Mouse (Mus musculus): Measurements from ENCODE around the gene Eif2ak4. TPM values are rescaled to one million over a fixed set of nuclear protein-coding genes. Genes with fewer than 3 reads are reported as not detected.

The Eif2ak4 gene
- polyA plus RNA-seq, 1 experiment from 2014 or later: 9.8 TPM

DNA sequence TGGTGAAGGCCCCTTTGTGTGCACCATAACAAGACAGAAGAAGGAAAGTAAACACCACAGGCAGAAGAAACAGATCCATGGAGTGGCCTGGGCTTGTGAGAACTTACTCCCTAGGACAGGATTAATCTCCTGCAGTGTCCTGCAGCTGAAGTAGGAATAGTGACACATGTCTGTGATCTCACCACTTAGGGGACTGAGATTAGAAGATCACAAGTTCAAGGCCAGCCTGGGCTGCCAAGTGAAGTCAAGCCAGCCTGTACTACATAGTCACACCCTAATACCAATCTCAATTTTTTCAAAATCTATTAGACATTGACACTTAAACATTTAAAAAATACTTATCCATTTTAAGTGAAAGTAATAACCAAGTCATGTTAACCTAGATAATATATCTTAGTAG is 79.9 kb downstream of the Eif2ak4 start:
- H3K27me3 ChIP-seq (replicated peaks; ENCODE audit: control insufficient read depth, insufficient read depth, low read length): no peaks in the 10 kb centered on the region
- no peak for ATAC-seq
- no peaks in the 10 kb centered on the region for H3K9me3 ChIP-seq (ENCODE audit: control insufficient read depth, low read length)
- H3K9ac ChIP-seq (replicated peaks; ENCODE audit: low read depth, low read length): no peak overlapping the region
- no peak overlapping the region for H3K4me2 ChIP-seq (ENCODE audit: low read length)
- peaks cover 22% of the 10 kb centered on the region for H3K36me3 ChIP-seq (ENCODE audit: control insufficient read depth, insufficient read depth)
- H3K27ac ChIP-seq (ENCODE audit: low read length): no peak overlapping the region
- no peaks in the 10 kb centered on the region for H3K4me1 ChIP-seq (replicated peaks; ENCODE audit: control insufficient read depth, insufficient read depth, low read length)
- no peak overlapping the region for H3K4me3 ChIP-seq (replicated peaks; ENCODE audit: low read length)

DNA sequence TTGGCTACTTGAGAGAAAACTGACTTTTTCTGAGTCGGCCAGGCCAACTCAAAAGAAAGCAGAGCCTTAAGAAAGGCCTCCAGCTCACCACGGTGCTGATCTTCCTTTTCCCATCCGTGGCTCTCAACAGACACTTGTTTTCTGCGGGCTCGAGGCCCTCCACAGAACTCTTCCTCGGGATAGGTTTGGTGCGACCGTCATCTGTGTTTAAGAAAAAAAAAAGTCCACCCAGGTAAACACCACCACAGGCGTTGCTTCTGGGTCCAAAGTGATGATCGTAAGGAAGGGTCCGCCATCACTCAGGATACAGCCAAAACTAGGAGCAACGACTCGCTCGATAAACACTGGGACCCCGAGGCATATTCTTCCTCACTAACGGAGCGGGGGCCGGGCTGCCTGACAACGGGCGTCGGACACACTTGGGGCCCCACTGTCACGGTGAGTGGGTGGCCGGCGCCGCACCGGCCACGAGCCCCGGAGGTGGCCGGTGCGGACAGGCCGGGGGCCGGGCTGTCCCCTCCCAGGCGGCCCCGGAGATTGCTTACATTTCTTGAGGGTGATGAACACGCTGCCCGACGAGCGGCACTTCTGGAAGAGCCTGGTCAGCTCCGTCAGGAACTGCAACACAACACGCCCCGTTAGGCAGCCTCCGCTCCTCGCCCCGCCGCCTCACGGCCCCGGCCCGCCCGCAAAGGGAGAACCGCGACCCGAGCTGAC is 90.6 kb downstream of the Eif2ak4 start:
- Histone ChIP-seq H3K4me1 (replicated peaks; ENCODE audit: control insufficient read depth, insufficient read depth, low read length) (peaks cover 14% of the 10 kb centered on the region), H3K27me3 (replicated peaks; ENCODE audit: control insufficient read depth, insufficient read depth, low read length) (no peaks in the 10 kb centered on the region), H3K27ac (ENCODE audit: low read length) (peak overlapping the region; percentile 71), H3K36me3 (ENCODE audit: control insufficient read depth, insufficient read depth) (peaks cover 16% of the 10 kb centered on the region), H3K4me2 (ENCODE audit: low read length) (peak overlapping the region; percentile 83), H3K9me3 (ENCODE audit: control insufficient read depth, low read length) (no peaks in the 10 kb centered on the region), H3K9ac (replicated peaks; ENCODE audit: low read depth, low read length) (peak overlapping the region; percentile 94), H3K4me3 (replicated peaks; ENCODE audit: low read length) (peak overlapping the region; percentile 94)
- WGBS: 2% methylated on average over 52 of the region's 52 CpGs
- no peak; the same call in 1 of the 2 replicates for ATAC-seq

DNA sequence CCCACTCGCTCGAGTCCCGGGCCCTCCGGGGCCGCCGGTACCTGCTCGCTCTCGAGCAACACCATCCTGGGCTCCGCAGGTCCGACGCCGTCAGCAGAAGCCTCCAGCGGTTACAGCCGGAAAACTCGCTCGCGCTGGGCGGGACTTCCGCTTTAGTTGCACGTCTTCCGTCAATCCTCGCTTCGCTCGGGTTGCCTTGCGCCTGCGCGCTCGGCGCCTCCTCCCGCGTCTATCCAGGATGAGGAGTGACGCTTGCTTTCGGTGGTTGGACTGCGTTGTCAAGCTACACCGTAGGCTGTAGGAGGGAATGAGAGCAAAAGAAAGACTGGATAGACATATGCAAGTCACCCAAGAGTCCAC is 91.1 kb downstream of the Eif2ak4 start, which contains the start of gene Srp14:
TSS of gene Srp14 (minus strand) at position 162 of the 360 bp plus-strand sequence.
- H3K4me2 ChIP-seq (ENCODE audit: low read length): peak within 1 kb of the TSS; percentile 83
- under 1% methylated on average over 35 of the region's 35 CpGs for WGBS
- H3K27ac ChIP-seq (ENCODE audit: low read length): peak within 1 kb of the TSS; percentile 77
- H3K27me3 ChIP-seq (replicated peaks; ENCODE audit: control insufficient read depth, insufficient read depth, low read length): no peaks in the 10 kb centered on the region
- ATAC-seq: peak; percentile 99
- peaks cover 14% of the 10 kb centered on the region for H3K4me1 ChIP-seq (replicated peaks; ENCODE audit: control insufficient read depth, insufficient read depth, low read length)
- no peaks in the 10 kb centered on the region for H3K9me3 ChIP-seq (ENCODE audit: control insufficient read depth, low read length)
- peak within 1 kb of the TSS; percentile 94 for H3K4me3 ChIP-seq (replicated peaks; ENCODE audit: low read length)
- peak within 1 kb of the TSS; percentile 94 for H3K9ac ChIP-seq (replicated peaks; ENCODE audit: low read depth, low read length)
- peaks cover 11% of the 10 kb centered on the region; the same call in 1 of the 2 replicates for H3K36me3 ChIP-seq (ENCODE audit: control insufficient read depth, insufficient read depth)

DNA sequence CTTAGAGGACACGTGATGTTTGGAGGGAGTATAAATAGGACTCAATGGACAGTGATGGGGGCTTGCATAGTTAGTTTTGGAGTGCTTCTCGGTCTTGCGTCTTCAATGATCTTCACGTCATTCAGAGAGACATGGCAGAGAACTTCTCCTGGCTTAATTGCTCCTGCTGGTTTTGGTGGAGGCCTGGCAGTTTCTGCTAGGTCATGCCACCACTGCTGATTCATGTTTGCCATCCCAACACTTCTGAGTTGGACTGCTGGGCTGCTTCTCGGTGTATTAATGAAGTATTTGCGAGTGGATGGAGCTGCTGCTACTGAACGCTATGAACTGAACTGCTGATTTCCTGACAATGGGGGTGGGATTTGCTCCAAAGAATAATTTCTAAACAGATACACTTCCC is 92.5 kb downstream of the Eif2ak4 start:
- no peaks in the 10 kb centered on the region for H3K27me3 ChIP-seq (replicated peaks; ENCODE audit: control insufficient read depth, insufficient read depth, low read length)
- H3K9me3 ChIP-seq (ENCODE audit: control insufficient read depth, low read length): no peaks in the 10 kb centered on the region
- H3K4me2 ChIP-seq (ENCODE audit: low read length): no peak overlapping the region
- peaks cover 6% of the 10 kb centered on the region; the same call in 1 of the 2 replicates for H3K36me3 ChIP-seq (ENCODE audit: control insufficient read depth, insufficient read depth)
- ATAC-seq: no peak
- H3K27ac ChIP-seq (ENCODE audit: low read length): no peak overlapping the region
- no peak overlapping the region for H3K4me3 ChIP-seq (replicated peaks; ENCODE audit: low read length)
- 91% methylated on average over 7 of the region's 7 CpGs for WGBS
- H3K9ac ChIP-seq (replicated peaks; ENCODE audit: low read depth, low read length): no peak overlapping the region
- H3K4me1 ChIP-seq (replicated peaks; ENCODE audit: control insufficient read depth, insufficient read depth, low read length): peaks cover 14% of the 10 kb centered on the region

DNA sequence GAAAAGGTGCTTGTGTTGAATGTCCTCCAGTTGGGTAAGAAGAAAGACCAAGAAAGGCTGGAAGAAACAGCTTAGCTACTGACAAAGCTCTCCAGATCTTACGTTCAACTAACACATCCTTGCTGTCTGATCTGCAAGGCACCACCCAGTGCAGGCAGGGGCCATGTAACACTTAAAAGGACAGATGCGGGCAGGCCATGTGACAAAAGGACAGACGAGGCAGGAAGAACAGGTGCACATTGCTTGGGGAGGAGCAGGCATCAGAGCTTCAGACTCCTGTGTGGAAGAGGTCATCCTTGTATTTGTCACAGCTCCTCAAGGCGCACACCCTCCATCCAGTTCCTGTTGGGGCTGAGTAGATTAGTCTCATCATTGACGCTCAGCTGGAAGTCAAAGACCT is 94.6 kb downstream of the Eif2ak4 start:
- H3K4me3 ChIP-seq (replicated peaks; ENCODE audit: low read length): no peak overlapping the region
- H3K4me1 ChIP-seq (replicated peaks; ENCODE audit: control insufficient read depth, insufficient read depth, low read length): peaks cover 11% of the 10 kb centered on the region
- no peak for ATAC-seq
- 77% methylated on average over 5 of the region's 5 CpGs for WGBS
- H3K27ac ChIP-seq (ENCODE audit: low read length): no peak overlapping the region
- no peaks in the 10 kb centered on the region for H3K36me3 ChIP-seq (ENCODE audit: control insufficient read depth, insufficient read depth)
- H3K4me2 ChIP-seq (ENCODE audit: low read length): no peak overlapping the region
- H3K9me3 ChIP-seq (ENCODE audit: control insufficient read depth, low read length): no peaks in the 10 kb centered on the region
- no peak overlapping the region for H3K9ac ChIP-seq (replicated peaks; ENCODE audit: low read depth, low read length)
- no peaks in the 10 kb centered on the region for H3K27me3 ChIP-seq (replicated peaks; ENCODE audit: control insufficient read depth, insufficient read depth, low read length)

DNA sequence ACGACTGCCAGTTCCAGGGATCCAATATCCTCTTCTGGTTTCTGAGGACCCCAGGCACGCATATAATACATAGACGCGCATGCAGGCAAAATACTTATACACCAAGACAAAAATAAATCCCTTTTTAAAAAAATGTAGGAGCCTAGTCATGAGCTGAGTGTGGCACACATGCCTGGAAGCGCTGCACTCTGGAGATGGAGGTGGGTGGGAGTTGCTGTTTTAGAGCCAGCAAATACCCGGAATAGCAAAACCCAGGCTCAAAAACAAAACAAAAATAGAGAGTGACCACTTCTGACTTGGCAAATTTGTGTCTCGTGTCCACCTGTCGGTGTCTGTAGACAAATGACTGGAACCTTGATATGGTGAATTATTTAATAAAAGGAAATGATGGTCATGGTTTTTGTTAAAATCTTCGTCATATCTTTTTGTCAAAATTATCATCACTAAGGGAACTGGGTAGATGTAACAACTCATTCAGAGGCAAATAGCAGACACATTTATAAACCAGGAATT is 96.0 kb downstream of the Eif2ak4 start:
- peaks cover 3% of the 10 kb centered on the region; the same call in 1 of the 2 replicates for H3K4me1 ChIP-seq (replicated peaks; ENCODE audit: control insufficient read depth, insufficient read depth, low read length)
- H3K27ac ChIP-seq (ENCODE audit: low read length): no peak overlapping the region
- no peak for ATAC-seq
- H3K4me3 ChIP-seq (replicated peaks; ENCODE audit: low read length): no peak overlapping the region
- no peaks in the 10 kb centered on the region for H3K9me3 ChIP-seq (ENCODE audit: control insufficient read depth, low read length)
- WGBS: 88% methylated on average over 9 of the region's 9 CpGs
- no peaks in the 10 kb centered on the region for H3K36me3 ChIP-seq (ENCODE audit: control insufficient read depth, insufficient read depth)
- no peak overlapping the region for H3K4me2 ChIP-seq (ENCODE audit: low read length)
- H3K9ac ChIP-seq (replicated peaks; ENCODE audit: low read depth, low read length): no peak overlapping the region
- H3K27me3 ChIP-seq (replicated peaks; ENCODE audit: control insufficient read depth, insufficient read depth, low read length): no peaks in the 10 kb centered on the region

DNA sequence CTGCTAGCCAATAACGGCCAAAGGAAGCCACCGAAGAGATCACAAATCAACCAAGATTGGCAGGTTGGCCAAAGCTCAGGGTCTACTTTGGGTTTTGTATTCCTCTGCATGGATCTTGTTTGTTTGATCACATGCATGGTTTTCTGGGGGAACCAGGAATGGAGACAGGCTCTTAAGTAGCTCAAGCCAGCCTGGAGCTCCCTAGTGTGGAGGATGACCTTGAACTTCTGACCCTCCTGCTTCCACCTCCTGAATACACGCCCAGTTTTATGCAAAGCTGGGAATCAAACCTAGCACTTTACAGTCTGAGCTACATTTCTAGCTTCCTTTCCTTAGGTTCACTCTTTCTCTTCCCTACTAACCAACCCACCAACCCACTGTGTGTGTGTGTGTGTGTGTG is 97.0 kb downstream of the Eif2ak4 start:
- ATAC-seq: no peak
- H3K27me3 ChIP-seq (replicated peaks; ENCODE audit: control insufficient read depth, insufficient read depth, low read length): no peaks in the 10 kb centered on the region
- WGBS: 82% methylated on average over 3 of the region's 3 CpGs
- H3K9ac ChIP-seq (replicated peaks; ENCODE audit: low read depth, low read length): no peak overlapping the region
- no peaks in the 10 kb centered on the region for H3K9me3 ChIP-seq (ENCODE audit: control insufficient read depth, low read length)
- peaks cover 4% of the 10 kb centered on the region; the same call in 1 of the 2 replicates for H3K4me1 ChIP-seq (replicated peaks; ENCODE audit: control insufficient read depth, insufficient read depth, low read length)
- H3K4me3 ChIP-seq (replicated peaks; ENCODE audit: low read length): no peak overlapping the region
- H3K27ac ChIP-seq (ENCODE audit: low read length): no peak overlapping the region
- H3K4me2 ChIP-seq (ENCODE audit: low read length): no peak overlapping the region
- no peaks in the 10 kb centered on the region for H3K36me3 ChIP-seq (ENCODE audit: control insufficient read depth, insufficient read depth)

DNA sequence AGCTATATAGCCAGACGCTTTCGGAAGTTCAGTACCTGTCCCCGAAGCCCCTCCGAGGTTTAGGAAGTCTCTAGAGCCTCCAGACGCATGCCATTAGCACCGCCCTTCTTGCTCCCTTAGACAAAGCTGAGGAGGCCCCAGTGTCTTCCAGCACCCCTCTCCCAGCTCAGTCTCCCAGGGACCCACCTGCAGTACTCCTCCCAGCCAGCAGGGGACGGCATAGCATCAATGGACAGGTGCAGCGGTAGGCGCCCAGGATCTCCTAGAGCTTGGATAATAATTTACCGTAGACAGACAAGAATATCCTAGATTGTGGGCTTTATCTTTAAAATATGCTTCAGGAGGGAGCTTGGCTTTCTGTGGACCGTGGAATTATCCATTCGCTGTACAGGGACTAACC is 98.5 kb downstream of the Eif2ak4 start:
- 13% methylated on average over 12 of the region's 12 CpGs for WGBS
- peak; percentile 49; the same call in 1 of the 2 replicates for ATAC-seq
- Histone ChIP-seq H3K4me2 (ENCODE audit: low read length) (no peak overlapping the region), H3K4me3 (replicated peaks; ENCODE audit: low read length) (no peak overlapping the region), H3K36me3 (ENCODE audit: control insufficient read depth, insufficient read depth) (no peaks in the 10 kb centered on the region), H3K9ac (replicated peaks; ENCODE audit: low read depth, low read length) (no peak overlapping the region), H3K9me3 (ENCODE audit: control insufficient read depth, low read length) (no peaks in the 10 kb centered on the region), H3K27ac (ENCODE audit: low read length) (no peak overlapping the region), H3K27me3 (replicated peaks; ENCODE audit: control insufficient read depth, insufficient read depth, low read length) (no peaks in the 10 kb centered on the region), H3K4me1 (replicated peaks; ENCODE audit: control insufficient read depth, insufficient read depth, low read length) (peaks cover 4% of the 10 kb centered on the region; the same call in 1 of the 2 replicates)

DNA sequence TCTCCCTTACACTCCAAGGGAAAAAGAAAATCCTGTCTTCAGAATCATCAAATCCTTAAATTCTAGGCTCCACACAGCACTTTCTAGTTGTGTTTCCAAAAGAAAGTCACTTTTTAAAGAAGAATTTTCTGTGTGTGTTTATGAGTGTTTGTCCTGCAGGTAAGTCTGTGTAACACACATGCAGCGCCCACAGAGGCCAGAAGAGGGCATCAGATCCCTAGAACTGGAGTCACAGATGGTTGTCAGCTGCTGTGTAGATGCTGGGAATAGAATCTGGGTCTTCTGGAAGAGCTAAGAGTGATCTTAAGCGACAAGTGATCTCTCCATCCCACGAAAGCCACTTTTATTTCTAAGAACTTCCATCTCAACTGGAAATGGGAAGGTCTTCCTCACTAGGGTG is 99.4 kb downstream of the Eif2ak4 start:
- Histone ChIP-seq H3K9ac (replicated peaks; ENCODE audit: low read depth, low read length) (no peak overlapping the region), H3K9me3 (ENCODE audit: control insufficient read depth, low read length) (no peaks in the 10 kb centered on the region), H3K4me3 (replicated peaks; ENCODE audit: low read length) (no peak overlapping the region), H3K27me3 (replicated peaks; ENCODE audit: control insufficient read depth, insufficient read depth, low read length) (no peaks in the 10 kb centered on the region), H3K4me1 (replicated peaks; ENCODE audit: control insufficient read depth, insufficient read depth, low read length) (peaks cover 4% of the 10 kb centered on the region; the same call in 1 of the 2 replicates), H3K27ac (ENCODE audit: low read length) (no peak overlapping the region), H3K4me2 (ENCODE audit: low read length) (no peak overlapping the region), H3K36me3 (ENCODE audit: control insufficient read depth, insufficient read depth) (no peaks in the 10 kb centered on the region)
- 64% methylated on average over 3 of the region's 3 CpGs for WGBS
- no peak for ATAC-seq
